Mouse (Mus musculus) embryonic facial prominence, embryonic 11.5 days (tissue): ENCODE data around the gene Dlgap1. TPM values are rescaled to one million over a fixed set of nuclear protein-coding genes. Genes with fewer than 3 reads are reported as not detected.
A peak's percentile ranks its signal among the peaks of the same experiment; 100 is the strongest.

Source experiments
- ATAC-seq: fragments of 200-750 bp; cut with Nextera tagmentation; replicated peaks from 2 replicates; pipeline ENCODE4 v1.8.0; 2017; ENCODE audit warnings: low read depth; ENCODE audit not compliant: insufficient number of reproducible peaks, low FRiP score, low TSS enrichment
- DNase-seq: peaks from one replicate; pipeline ENCODE4 v3.0.0-alpha.2; 2015; ENCODE audit warnings: low spot score
- H3K27ac ChIP-seq: fragments of 300-500 bp; sonication (generic); replicated peaks from 2 replicates; pipeline ENCODE4 v1.5.1; 2014; ENCODE audit warnings: mild to moderate bottlenecking, low read depth, low read length, control low read depth
- H3K27me3 ChIP-seq: fragments of 300-500 bp; sonication (generic); 2 replicates; pipeline ENCODE4 v1.6.1; 2014; ENCODE audit warnings: mild to moderate bottlenecking, low read length, moderate library complexity, mixed read lengths; ENCODE audit not compliant: control insufficient read depth, insufficient read depth
- H3K36me3 ChIP-seq: fragments of 300-500 bp; sonication (generic); replicated peaks from 2 replicates; pipeline ENCODE4 v1.6.1; 2014; ENCODE audit warnings: low read depth, mild to moderate bottlenecking, low read length, moderate library complexity, mixed read lengths; ENCODE audit not compliant: control insufficient read depth, insufficient read depth
- H3K4me1 ChIP-seq: fragments of 300-500 bp; sonication (generic); 2 replicates; pipeline ENCODE4 v1.6.1; 2014; ENCODE audit warnings: low read length, mixed read lengths; ENCODE audit not compliant: control insufficient read depth, insufficient read depth
- H3K4me2 ChIP-seq: fragments of 300-500 bp; sonication (generic); 2 replicates; pipeline ENCODE4 v1.6.1; 2014; ENCODE audit warnings: low read depth, mild to moderate bottlenecking, control low read depth, low read length, moderate library complexity
- H3K4me3 ChIP-seq: fragments of 300-500 bp; sonication (generic); 2 replicates; pipeline ENCODE4 v1.5.1; 2014; ENCODE audit warnings: low read depth, low read length, control low read depth
- H3K9ac ChIP-seq: fragments of 300-500 bp; sonication (generic); replicated peaks from 2 replicates; pipeline ENCODE4 v1.6.1; 2014; ENCODE audit warnings: mild to moderate bottlenecking, control low read depth, low read length
- H3K9me3 ChIP-seq: fragments of 300-500 bp; sonication (generic); replicated peaks from 2 replicates; pipeline ENCODE4 v1.6.1; 2016; ENCODE audit warnings: mild to moderate bottlenecking, low read length, inconsistent platforms, mixed read lengths; ENCODE audit not compliant: control insufficient read depth
- WGBS: fragments of 180-500 bp; shearing (Covaris S2); extraction: QIAGEN DNeasy Blood & Tissue Kit; methylation state at CpG from one replicate; pipeline ENCODE4 v1.1.7; 2014; 5-methylcytosine and 5-hydroxymethylcytosine counted together
- polyA plus RNA-seq: library from polyadenylated mRNA; unstranded; fragments of >200 nt; fragmentation: Nextera tagmentation; extraction: Ambion mirVana; gene quantifications from 2 replicates; pipeline ENCODE4 v1.2.1, GENCODE M21; 2014

The Dlgap1 gene
- polyA plus RNA-seq, 1 experiment from 2014 or later, result 2.4 TPM

DNA sequence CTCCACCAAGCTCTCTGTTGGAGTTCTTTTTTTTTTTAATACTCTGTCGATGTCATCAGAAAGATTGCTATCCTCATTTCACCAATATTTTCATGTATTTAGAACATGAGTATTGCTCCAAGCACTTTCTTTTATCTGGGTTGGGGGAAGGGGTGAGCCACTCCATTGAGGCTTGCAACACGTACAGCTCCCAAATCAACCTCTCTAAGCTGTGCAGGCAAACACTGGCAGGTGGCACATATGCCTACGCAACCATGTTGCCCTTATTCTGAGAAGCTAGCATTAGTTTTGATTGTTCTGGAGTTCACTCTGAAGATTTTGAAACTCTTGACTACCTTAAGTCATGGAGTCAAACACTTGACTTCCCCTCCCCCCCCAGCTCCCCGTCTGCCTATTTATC is 525.5 kb downstream of the Dlgap1 start:
- Histone ChIP-seq H3K27me3 (no peaks in the 10 kb centered on the region), H3K36me3 (no peaks in the 10 kb centered on the region), H3K9me3 (no peaks in the 10 kb centered on the region), H3K4me2 (no peak overlapping the region), H3K27ac (no peak overlapping the region), H3K4me1 (no peaks in the 10 kb centered on the region), H3K9ac (no peak overlapping the region), H3K4me3 (no peak overlapping the region)
- ATAC-seq (no peak), DNase-seq (no peak)
- 88% methylated on average over 4 of the region's 4 CpGs for WGBS

DNA sequence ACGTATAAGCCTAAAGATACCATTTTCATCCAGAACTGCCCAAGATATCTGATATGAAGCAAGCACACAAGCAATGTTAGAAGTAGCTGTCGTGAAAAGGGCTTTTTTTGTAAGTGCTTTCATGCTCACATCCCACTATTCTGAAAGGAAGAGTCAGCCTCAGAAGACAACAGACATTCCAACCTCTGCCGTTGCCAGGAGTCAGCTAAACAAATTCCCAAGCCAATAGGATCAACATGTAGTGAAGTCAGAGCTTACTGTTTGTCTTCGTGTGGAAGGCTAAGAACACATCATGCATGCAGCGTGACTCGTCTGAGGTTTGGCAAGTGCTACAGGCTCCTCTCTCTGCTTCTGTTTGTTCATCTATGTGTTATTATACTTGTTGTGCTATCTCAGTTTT is 529.4 kb downstream of the Dlgap1 start:
- H3K27me3 ChIP-seq, result no peaks in the 10 kb centered on the region
- no peak overlapping the region for H3K9ac ChIP-seq
- no peak overlapping the region for H3K4me2 ChIP-seq
- WGBS, result 79% methylated on average over 6 of the region's 6 CpGs
- DNase-seq, result no peak
- no peak overlapping the region for H3K27ac ChIP-seq
- H3K36me3 ChIP-seq, result no peaks in the 10 kb centered on the region
- no peak overlapping the region for H3K4me3 ChIP-seq
- no peak for ATAC-seq
- H3K9me3 ChIP-seq, result no peaks in the 10 kb centered on the region
- no peaks in the 10 kb centered on the region for H3K4me1 ChIP-seq

DNA sequence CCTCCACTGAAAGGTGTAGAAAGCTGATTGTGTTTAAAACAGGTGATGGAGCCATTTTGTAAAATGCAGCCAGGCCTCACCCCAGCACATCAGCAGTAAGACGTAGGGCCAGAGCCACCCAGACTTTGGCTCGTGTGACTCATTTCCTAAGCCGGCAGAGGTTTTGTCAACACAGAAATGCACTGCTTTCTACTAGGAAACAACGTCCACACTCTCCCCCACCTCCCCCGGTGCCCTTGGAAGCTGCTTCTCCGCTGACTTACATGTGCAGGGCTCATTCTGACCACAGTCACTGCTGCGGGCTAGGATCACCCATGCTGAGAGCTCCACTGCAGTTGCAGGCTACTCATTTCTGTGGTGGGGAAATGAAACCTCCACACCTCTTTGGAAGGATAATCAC is 533.1 kb downstream of the Dlgap1 start:
- Histone ChIP-seq H3K36me3 (no peaks in the 10 kb centered on the region), H3K9me3 (no peaks in the 10 kb centered on the region), H3K27me3 (no peaks in the 10 kb centered on the region), H3K9ac (no peak overlapping the region), H3K4me3 (no peak overlapping the region), H3K4me2 (no peak overlapping the region), H3K27ac (no peak overlapping the region), H3K4me1 (no peaks in the 10 kb centered on the region)
- ATAC-seq (no peak), DNase-seq (no peak)
- 65% methylated on average over 7 of the region's 7 CpGs for WGBS

DNA sequence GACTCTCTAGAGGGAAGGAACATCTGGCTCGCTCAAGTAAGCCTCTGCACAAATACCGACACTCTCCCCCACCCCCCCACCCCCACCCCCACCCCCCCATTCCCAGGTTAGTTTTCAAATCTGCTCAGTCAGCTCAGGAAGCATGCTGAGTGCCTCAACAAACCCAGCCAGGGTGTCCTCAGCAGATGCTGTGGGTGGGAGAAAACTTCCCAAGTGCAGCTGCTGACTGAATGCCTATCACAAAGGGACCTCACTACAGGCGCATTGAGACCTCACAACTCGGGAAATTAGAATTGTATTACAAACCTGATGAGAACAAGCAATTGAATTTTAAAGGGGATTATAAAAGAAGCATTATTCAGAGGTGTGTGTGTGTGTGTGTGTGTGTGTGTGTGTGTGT is 538.9 kb downstream of the Dlgap1 start:
- Histone ChIP-seq H3K36me3 (no peaks in the 10 kb centered on the region), H3K27me3 (no peaks in the 10 kb centered on the region), H3K9ac (no peak overlapping the region), H3K27ac (no peak overlapping the region), H3K4me3 (no peak overlapping the region), H3K4me1 (no peaks in the 10 kb centered on the region), H3K9me3 (no peaks in the 10 kb centered on the region), H3K4me2 (no peak overlapping the region)
- ATAC-seq (no peak; the same call in 1 of the 2 replicates), DNase-seq (peak; percentile 11)
- 38% methylated on average over 4 of the region's 4 CpGs for WGBS

DNA sequence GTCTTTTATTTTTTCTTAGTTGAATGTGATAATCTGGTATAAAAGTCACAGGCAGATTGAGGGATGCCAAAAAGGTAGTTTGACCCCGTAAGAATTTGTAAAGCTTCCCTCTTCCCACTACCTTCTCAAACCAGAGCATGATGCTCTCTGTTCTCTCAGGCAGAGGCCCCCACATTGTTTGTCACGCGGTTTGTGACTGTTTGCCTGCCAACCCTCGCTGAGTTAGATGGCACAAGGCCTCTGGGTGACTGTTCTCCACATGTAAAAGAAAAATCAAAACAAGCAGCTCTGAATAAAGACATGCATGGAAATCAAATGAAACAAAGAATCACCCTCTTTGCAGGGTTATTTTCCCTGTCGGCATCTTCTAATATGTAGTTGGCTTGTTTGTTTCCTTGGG is 541.6 kb downstream of the Dlgap1 start:
- DNase-seq (no peak), ATAC-seq (no peak)
- Histone ChIP-seq H3K4me1 (no peaks in the 10 kb centered on the region), H3K27ac (no peak overlapping the region), H3K4me3 (no peak overlapping the region), H3K9ac (no peak overlapping the region), H3K27me3 (no peaks in the 10 kb centered on the region), H3K36me3 (no peaks in the 10 kb centered on the region), H3K9me3 (no peaks in the 10 kb centered on the region), H3K4me2 (no peak overlapping the region)
- 87% methylated on average over 5 of the region's 5 CpGs for WGBS

DNA sequence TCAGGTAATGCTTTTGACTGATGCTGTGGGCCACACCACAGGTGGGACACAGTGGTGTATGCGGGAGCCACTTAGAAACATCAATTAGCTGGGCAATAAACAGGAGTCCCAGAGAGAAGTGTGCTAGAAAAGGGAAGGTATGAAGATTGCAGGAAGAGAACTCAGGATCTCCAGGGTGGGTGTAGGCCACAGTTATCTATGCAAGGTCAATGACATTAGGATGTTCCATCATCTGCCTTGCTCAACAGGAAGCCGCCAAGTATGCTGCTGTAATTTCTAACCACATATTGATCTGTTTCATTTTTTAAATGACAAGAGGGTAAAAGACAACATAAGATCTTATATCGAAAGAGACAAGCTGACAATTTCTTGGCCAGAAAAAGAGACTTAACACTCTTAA is 542.5 kb downstream of the Dlgap1 start:
- Histone ChIP-seq H3K36me3 (no peaks in the 10 kb centered on the region), H3K27ac (no peak overlapping the region), H3K4me1 (no peaks in the 10 kb centered on the region), H3K4me3 (no peak overlapping the region), H3K4me2 (no peak overlapping the region), H3K27me3 (no peaks in the 10 kb centered on the region), H3K9ac (no peak overlapping the region), H3K9me3 (no peaks in the 10 kb centered on the region)
- DNase-seq (no peak), ATAC-seq (no peak)
- WGBS, result 92% methylated on average over 3 of the region's 3 CpGs

DNA sequence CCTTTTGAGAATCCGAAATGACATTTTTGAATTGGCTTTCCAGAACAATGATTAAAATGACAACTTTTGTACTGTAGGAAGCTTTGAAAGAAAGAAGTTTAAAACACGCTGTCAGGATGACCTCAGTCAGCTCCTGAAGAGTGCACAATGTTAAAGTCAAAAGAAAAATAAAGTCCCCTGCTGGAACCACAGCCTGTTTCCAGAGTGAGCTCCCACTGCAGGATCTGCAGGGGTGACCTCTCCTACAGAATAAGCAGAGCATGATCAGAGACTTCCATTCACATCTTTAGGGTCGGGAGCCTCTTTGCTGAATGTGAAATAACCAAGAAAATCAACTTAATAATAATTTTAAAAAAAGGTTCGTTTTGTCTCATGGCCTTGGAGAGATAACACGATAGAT is 544.9 kb downstream of the Dlgap1 start:
- H3K9me3 ChIP-seq, result no peaks in the 10 kb centered on the region
- ATAC-seq (no peak), DNase-seq (no peak)
- no peak overlapping the region for H3K4me3 ChIP-seq
- 81% methylated on average over 5 of the region's 5 CpGs for WGBS
- no peaks in the 10 kb centered on the region for H3K27me3 ChIP-seq
- H3K4me1 ChIP-seq, result no peaks in the 10 kb centered on the region
- no peak overlapping the region for H3K4me2 ChIP-seq
- no peaks in the 10 kb centered on the region for H3K36me3 ChIP-seq
- H3K9ac ChIP-seq, result no peak overlapping the region
- no peak overlapping the region for H3K27ac ChIP-seq

DNA sequence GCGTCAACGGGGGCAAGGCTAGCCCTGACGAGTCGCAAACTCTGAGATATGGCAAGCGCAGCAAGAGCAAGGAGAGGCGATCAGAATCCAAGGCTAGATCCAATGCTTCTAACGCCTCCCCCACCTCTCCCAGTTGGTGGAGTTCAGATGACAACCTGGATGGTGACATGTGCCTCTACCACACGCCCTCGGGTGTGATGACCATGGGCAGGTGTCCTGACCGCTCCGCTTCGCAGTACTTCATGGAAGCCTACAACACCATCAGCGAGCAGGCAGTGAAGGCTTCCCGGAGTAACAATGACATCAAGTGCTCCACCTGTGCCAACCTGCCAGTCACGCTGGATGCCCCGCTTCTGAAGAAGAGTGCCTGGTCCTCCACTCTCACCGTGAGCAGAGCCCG is 547.6 kb downstream of the Dlgap1 start:
- Histone ChIP-seq H3K36me3 (no peaks in the 10 kb centered on the region), H3K4me2 (no peak overlapping the region), H3K9ac (no peak overlapping the region), H3K4me1 (no peaks in the 10 kb centered on the region), H3K9me3 (no peaks in the 10 kb centered on the region), H3K27me3 (no peaks in the 10 kb centered on the region), H3K27ac (no peak overlapping the region), H3K4me3 (no peak overlapping the region)
- WGBS, result 93% methylated on average over 18 of the region's 18 CpGs
- DNase-seq (no peak), ATAC-seq (no peak)
